Mouse (Mus musculus) lung, embryonic 14.5 days (tissue): ENCODE measurements around the gene Zdhhc16. TPM values are rescaled to one million over a fixed set of nuclear protein-coding genes. Genes with fewer than 3 reads are reported as not detected.

Experiments used
- ATAC-seq: fragments of 200-750 bp; cut with Nextera tagmentation; 2 replicates; pipeline ENCODE4 v1.8.0; 2017; ENCODE audit warnings: mild to moderate bottlenecking, moderate TSS enrichment, moderate library complexity; ENCODE audit not compliant: insufficient read depth
- DNase-seq: peaks from one replicate; pipeline ENCODE4 v3.0.0-alpha.2; 2015
- H3K27ac ChIP-seq: fragments of 300-500 bp; sonication (generic); 2 replicates; pipeline ENCODE4 v1.5.1; 2014; ENCODE audit warnings: low read depth, mild to moderate bottlenecking, moderate library complexity
- H3K27me3 ChIP-seq: fragments of 300-500 bp; sonication (generic); 2 replicates; pipeline ENCODE4 v1.6.1; 2014; ENCODE audit warnings: low read length, control low read depth; ENCODE audit not compliant: insufficient read depth
- H3K36me3 ChIP-seq: fragments of 300-500 bp; sonication (generic); 2 replicates; pipeline ENCODE4 v1.6.1; 2014; ENCODE audit warnings: control low read depth; ENCODE audit not compliant: insufficient read depth
- H3K4me1 ChIP-seq: fragments of 300-500 bp; sonication (generic); 2 replicates; pipeline ENCODE4 v1.6.1; 2014; ENCODE audit warnings: antibody characterized with exemption, control low read depth; ENCODE audit not compliant: insufficient read depth
- H3K4me2 ChIP-seq: fragments of 300-500 bp; sonication (generic); 2 replicates; pipeline ENCODE4 v1.6.1; 2014; ENCODE audit warnings: mild to moderate bottlenecking
- H3K4me3 ChIP-seq: fragments of 300-500 bp; sonication (generic); 2 replicates; pipeline ENCODE4 v1.5.1; 2014; ENCODE audit warnings: low read depth, low read length
- H3K9ac ChIP-seq: fragments of 300-500 bp; sonication (generic); 2 replicates; pipeline ENCODE4 v1.6.1; 2014
- H3K9me3 ChIP-seq: fragments of 300-500 bp; sonication (generic); 2 replicates; pipeline ENCODE4 v1.6.1; 2016; ENCODE audit warnings: low read depth, low read length, control low read depth
- CTCF ChIP-seq: IDR thresholded peaks from 2 replicates; pipeline ENCODE4 v1.5.1; 2016; ENCODE audit warnings: antibody characterized with exemption, low read depth
- WGBS: fragments of 180-500 bp; shearing (Covaris S2); extraction: QIAGEN DNeasy Blood & Tissue Kit; methylation state at CpG from one replicate; pipeline ENCODE4 v1.1.7; 2014; 5-methylcytosine and 5-hydroxymethylcytosine counted together
- polyA plus RNA-seq: library from polyadenylated mRNA; unstranded; fragments of >200 nt; fragmentation: Nextera tagmentation; extraction: Ambion mirVana; gene quantifications from 2 replicates; pipeline ENCODE4 v1.2.1, GENCODE M21; 2014

Zdhhc16 gene
- polyA plus RNA-seq, result 73.4 and 80.8 TPM in 2 replicates

GRCm38 (mm10) chr19:41933179-41934086 is at the start of gene Zdhhc16, which contains the start of gene Exosc1:
Gene Zdhhc16 (plus strand): TSS chr19:41933480.
Gene Exosc1 (minus strand): TSS chr19:41933423.
- Histone ChIP-seq H3K4me3 (peak within 1 kb of the TSS; percentile 93), H3K27me3 (no peaks in the 10 kb centered on the region), H3K4me1 (peaks cover 13% of the 10 kb centered on the region), H3K4me2 (peak within 1 kb of the TSS; percentile 86), H3K9ac (peak within 1 kb of the TSS; percentile 75), H3K9me3 (no peaks in the 10 kb centered on the region), H3K27ac (peak within 1 kb of the TSS; percentile 37), H3K36me3 (peaks cover 41% of the 10 kb centered on the region)
- WGBS, result under 1% methylated on average over 47 of the region's 47 CpGs
- no peak for TF ChIP-seq CTCF
- DNase-seq (peak; percentile 99), ATAC-seq (peak; percentile 100)

GRCm38 (mm10) chr19:41883882-41884281 is 49.4 kb upstream of the Zdhhc16 start:
- TF ChIP-seq CTCF, result no peak

GRCm38 (mm10) chr19:41888191-41888590 is 45.1 kb upstream of the Zdhhc16 start:
- Histone ChIP-seq H3K4me2 (no peak overlapping the region), H3K27me3 (no peaks in the 10 kb centered on the region), H3K36me3 (peaks cover 65% of the 10 kb centered on the region), H3K9ac (no peak overlapping the region), H3K27ac (no peak overlapping the region), H3K9me3 (no peaks in the 10 kb centered on the region), H3K4me3 (no peak overlapping the region), H3K4me1 (no peaks in the 10 kb centered on the region)
- DNase-seq, result no peak
- no peak for TF ChIP-seq CTCF
- ATAC-seq, result no peak

More at GRCm38 (mm10) chr19:41883882-41884281, 49.4 kb upstream of the Zdhhc16 start:
- WGBS, result 86% methylated on average over 9 of the region's 9 CpGs
- no peaks in the 10 kb centered on the region for H3K4me1 ChIP-seq
- H3K36me3 ChIP-seq, result peaks cover 81% of the 10 kb centered on the region
- H3K27me3 ChIP-seq, result no peaks in the 10 kb centered on the region
- no peak overlapping the region for H3K27ac ChIP-seq
- no peak overlapping the region for H3K9ac ChIP-seq
- H3K9me3 ChIP-seq, result no peaks in the 10 kb centered on the region
- H3K4me3 ChIP-seq, result no peak overlapping the region
- ATAC-seq (no peak), DNase-seq (no peak)
- no peak overlapping the region for H3K4me2 ChIP-seq

- WGBS, result 38% methylated on average over 7 of the region's 7 CpGs
- Histone ChIP-seq H3K4me1 (0 out of 2 replicates have a peak, but pooled peaks cover 6% of the 10 kb centered on the region), H3K9ac (peak overlapping the region; percentile 60), H3K36me3 (peaks cover 6% of the 10 kb centered on the region; the same call in 1 of the 2 replicates), H3K27ac (no peak overlapping the region), H3K9me3 (no peaks in the 10 kb centered on the region), H3K4me3 (peak overlapping the region; percentile 82), H3K27me3 (no peaks in the 10 kb centered on the region), H3K4me2 (peak overlapping the region; percentile 65)
- TF ChIP-seq CTCF, result no peak
- no peak for ATAC-seq
- DNase-seq, result no peak
Measured at GRCm38 (mm10) chr19:41894959-41895358, 38.3 kb upstream of the Zdhhc16 start.

- WGBS, result 1% methylated on average over 46 of the region's 46 CpGs
- no peak for TF ChIP-seq CTCF
- H3K36me3 ChIP-seq, result no peaks in the 10 kb centered on the region; the same call in 1 of the 2 replicates
- 0 out of 2 replicates have a peak, but pooled peaks cover 6% of the 10 kb centered on the region for H3K4me1 ChIP-seq
- DNase-seq, result peak; percentile 95
- no peaks in the 10 kb centered on the region for H3K9me3 ChIP-seq
- no peak within 1 kb of the TSS for H3K27ac ChIP-seq
- peak within 1 kb of the TSS; percentile 65 for H3K4me2 ChIP-seq
- peak within 1 kb of the TSS; percentile 60 for H3K9ac ChIP-seq
- H3K27me3 ChIP-seq, result no peaks in the 10 kb centered on the region
- H3K4me3 ChIP-seq, result peak within 1 kb of the TSS; percentile 82
- ATAC-seq, result peak; percentile 92
Measured at GRCm38 (mm10) chr19:41895460-41896318, 37.6 kb upstream of the Zdhhc16 start, which contains the start of gene Rrp12. Gene Rrp12 (minus strand): TSS chr19:41896173.

GRCm38 (mm10) chr19:41896319-41896711 is 37.0 kb upstream of the Zdhhc16 start:
- peak overlapping the region; percentile 65 for H3K4me2 ChIP-seq

More at GRCm38 (mm10) chr19:41896319-41896711, 37.0 kb upstream of the Zdhhc16 start:
- ATAC-seq (0 out of 2 replicates have a peak, but pooled peaks have one; percentile 26), DNase-seq (no peak)
- H3K27ac ChIP-seq, result no peak overlapping the region
- H3K4me3 ChIP-seq, result peak overlapping the region; percentile 82
- peak overlapping the region; percentile 60 for H3K9ac ChIP-seq
- H3K9me3 ChIP-seq, result no peaks in the 10 kb centered on the region
- H3K4me1 ChIP-seq, result 0 out of 2 replicates have a peak, but pooled peaks cover 6% of the 10 kb centered on the region
- H3K36me3 ChIP-seq, result no peaks in the 10 kb centered on the region; the same call in 1 of the 2 replicates
- TF ChIP-seq CTCF, result no peak
- 16% methylated on average over 18 of the region's 18 CpGs for WGBS
- no peaks in the 10 kb centered on the region for H3K27me3 ChIP-seq
